Mouse (Mus musculus): ENCODE measurements at regions not wholly inside any gene's neighbourhood (a gene's known extent, or its start where the extent isn't known, plus 50 kb on each side); places are given as distances from the start of the nearest gene placed in this dataset.

- TF ChIP-seq GATA1 (IDR thresholded peaks at IDR 0.05; ENCODE audit: borderline replicate concordance, low read length) (no peak), FLI1 (IDR thresholded peaks at IDR 0.05; ENCODE audit: low read length) (no peak)
Observed at GRCm38 (mm10) chr12:74792036-74792435, 385.1 kb downstream of the Kcnh5 start.
